Mouse (Mus musculus): ENCODE results near the gene Klrb1c.
"Not testable (repeated sequence)": the region's sequence is repeated elsewhere in the genome, so short reads cannot be mapped to it uniquely, and the experiment has no call there.

DNA sequence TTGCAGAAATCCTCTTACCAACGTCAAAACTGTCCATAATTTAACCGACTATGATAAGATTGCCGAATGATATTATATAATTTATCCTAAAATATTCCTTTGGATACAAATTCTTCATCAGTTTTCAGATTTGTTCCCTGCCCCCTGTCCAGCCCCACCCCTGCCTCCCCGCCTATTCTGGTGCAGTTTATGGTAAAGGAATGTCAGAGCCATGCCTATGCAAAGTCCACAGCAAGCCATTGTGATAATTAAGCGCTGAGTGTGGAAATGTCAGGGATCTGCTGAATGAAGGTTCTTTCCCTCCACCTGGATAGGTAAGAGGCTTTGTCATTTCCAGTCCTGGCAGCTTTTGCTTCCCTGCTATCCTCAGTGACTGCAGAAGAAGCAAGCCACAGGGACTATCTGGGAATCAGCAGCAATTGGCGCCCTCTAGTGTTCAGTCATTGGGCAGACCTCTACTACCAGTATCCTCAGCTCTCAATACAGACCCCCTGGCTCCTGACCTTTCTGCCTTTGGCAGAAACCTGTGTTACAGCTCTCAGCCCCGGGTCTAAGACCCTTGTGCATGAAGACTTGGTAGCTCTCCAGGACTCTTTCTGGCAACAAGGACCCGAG, 35.3 kb downstream of the Klrb1c start:
- peak; percentile 41; the same call in 1 of the 2 replicates for TF ChIP-seq CTCF (IDR thresholded peaks at IDR 0.05; ENCODE audit: extremely low read depth, insufficient read depth, insufficient read length, insufficient replicate concordance)
- not testable (repeated sequence) for TF ChIP-seq POLR2A (IDR thresholded peaks at IDR 0.05; ENCODE audit: low read depth, low read length)
